Mouse (Mus musculus): ENCODE results near the gene Lrrc46.

Gene Lrrc46

DNA sequence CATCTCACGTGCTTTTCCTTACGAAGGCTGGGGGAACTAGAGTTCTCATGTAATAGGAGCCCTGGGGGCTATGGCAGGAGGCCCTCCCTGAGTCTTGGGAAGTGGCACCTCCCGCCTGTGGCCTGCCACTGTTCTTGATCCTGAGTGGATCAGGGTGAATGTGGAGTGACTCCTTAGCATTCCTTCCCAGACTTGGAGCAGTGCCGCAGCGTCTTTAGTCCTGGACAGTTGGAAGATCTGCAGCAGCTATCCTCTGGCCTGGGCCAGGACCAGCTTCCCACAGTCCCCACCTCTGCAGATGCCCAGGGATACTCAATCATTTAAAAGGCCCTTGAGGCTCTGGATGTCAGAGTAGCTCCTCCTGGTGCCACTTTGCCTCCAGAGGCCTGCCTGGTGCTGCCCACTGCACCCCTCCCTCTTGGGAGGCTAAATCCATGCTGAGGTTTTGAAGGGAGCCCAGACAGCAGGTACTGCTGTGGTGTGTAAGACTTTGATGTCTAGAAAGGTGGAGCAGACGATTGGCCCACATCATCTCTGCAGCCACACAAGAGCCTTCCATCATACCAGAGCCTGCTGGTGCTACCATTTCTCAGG is 8.4 kb upstream of the Lrrc46 start:
- DNase-seq (ENCODE audit: low spot score in 2 of 2), result no peak

DNA sequence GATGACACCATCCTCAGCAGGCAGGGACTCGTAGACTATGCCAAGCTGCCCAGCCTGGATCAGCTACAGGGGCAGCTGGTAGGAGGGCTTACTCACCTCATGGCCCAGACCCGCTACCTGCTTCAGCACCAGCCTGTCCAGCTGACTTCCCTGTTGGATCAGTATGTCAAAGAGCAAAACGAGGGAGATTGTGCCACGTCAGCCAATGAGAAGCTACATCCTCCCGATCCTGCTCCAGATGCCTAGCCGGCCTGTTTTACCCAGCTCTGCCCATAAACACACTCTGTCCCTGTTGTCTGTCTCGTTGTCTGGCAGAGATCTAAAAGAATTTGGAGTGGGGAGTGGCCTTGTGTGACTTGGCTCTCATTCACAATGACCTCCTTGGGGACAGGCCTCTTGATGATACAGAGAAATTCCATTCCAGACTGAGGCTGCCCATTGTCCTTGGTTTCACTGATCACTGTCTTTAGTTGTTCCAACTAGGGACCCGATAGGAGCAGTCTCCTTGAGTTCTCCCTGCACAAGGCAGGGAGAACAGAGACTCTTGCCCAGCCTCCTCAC is 7.0 kb upstream of the Lrrc46 start:
- DNase-seq (ENCODE audit: low spot score in 2 of 2), result no peak

DNA sequence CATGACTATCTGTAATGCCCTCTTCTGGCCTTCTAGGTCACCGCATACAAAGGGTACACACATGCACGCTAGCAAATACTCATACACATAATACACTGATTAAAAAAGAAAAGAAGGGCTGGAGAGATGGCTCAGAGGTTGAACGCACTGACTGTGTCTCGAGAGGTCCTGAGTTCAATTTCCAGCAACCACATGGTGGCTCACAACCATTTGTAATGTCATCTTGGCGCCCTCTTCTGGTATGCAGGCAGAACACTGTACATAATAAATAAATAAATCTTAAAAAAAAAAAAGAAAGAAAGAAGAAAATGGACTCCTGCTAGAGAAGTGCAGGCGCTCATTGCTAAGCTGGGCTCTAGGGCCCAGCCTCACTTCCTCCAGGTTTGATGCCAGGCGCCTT is 4.7 kb upstream of the Lrrc46 start:
- DNase-seq (ENCODE audit: low spot score in 2 of 2), result no peak

DNA sequence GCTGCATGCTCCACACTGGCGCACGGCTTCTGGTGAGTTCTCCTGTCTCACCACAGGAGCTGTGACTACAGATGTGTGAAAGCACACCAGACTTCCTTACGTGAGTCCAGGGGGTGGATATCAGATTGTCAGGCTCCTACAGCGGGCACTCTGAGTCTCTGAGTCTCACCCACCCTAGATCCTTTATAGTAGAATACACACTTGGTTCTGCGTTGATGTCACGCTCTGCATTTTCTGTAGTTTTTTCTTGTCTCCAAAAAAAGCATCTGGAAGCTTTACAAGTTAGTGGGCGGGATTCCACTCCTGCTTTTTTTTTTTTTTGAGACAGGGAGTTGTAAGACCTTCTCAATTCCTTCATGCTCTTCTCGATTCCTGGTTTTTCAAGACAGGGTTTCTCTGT is 3.7 kb upstream of the Lrrc46 start:
- no peak for DNase-seq (ENCODE audit: low spot score in 2 of 2)

DNA sequence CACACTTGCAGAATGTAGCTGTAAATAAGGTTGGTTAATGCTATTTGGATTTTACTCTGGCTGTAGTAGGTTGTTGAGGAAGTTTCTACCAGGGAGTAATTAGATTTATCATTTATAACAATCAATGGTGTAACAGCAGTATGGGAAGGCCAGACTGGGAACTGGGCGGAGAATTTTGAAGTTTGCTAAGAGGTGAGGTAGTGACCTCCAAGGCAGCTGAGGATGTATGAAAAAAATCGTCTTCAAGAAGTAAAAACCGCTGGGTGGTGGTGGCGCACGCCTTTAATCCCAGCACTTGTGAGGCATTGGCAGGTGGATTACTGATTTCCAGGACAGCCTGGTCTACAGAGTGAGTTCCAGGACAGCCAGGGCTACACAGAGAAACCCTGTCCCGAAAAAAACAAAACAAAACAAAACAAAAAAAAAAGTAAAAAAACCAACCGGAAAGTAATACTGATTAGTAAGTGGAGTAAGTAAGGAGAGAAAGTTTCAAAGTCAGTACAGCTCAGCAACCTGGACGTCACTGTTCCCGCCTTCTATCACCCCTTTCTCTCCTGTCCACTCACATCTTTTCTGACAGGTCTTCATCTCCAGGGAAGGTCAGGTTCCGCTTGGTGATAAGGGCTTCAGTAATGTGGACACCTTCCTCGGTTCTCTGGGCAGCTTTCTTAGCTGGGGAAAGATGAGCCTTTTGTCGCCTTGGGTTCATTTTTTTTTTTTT is 746 bp downstream of the Lrrc46 start:
- no peak for DNase-seq (ENCODE audit: low spot score in 2 of 2)

DNA sequence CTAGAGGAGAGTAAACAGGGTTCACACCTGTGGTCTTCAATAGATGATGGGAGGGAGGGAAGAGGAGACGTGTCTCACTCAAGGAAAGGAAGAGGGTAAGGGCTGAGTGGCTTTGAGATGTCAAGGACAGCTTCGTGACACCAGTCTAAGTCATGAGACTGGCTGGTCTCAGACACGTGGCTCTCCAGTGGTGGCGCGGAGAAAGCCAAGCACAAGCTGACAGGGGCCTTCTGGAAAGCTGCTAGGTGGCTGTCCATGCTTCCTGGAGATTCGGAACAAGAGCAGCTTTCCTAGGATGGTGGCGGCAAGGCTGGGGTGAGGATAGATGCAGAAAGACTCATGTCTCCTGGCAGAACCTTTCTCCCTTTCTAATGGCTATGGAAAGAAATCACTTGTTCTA is 2.3 kb downstream of the Lrrc46 start:
- no peak for DNase-seq (ENCODE audit: low spot score in 2 of 2)

DNA sequence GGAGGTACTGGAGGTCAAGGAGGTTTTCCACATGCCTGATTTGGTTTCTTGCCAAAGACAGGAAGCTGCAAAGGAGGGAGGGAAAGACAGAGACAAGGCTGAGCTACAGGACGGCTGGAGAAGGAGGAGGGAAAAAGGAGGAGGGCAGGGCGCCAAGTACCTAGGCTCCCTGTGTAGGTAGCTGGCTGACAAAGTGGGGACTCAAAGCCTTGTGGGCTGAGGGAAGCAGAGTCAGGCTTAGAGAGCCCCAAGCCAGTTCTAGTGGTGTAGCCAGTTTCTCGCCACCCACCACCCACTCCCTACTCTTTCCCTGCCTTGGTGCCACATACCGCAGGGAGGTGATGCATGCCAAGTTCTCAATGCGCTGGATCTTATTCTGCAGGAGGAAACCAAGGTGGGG is 5.1 kb downstream of the Lrrc46 start:
- no peak for DNase-seq (ENCODE audit: low spot score in 2 of 2)

DNA sequence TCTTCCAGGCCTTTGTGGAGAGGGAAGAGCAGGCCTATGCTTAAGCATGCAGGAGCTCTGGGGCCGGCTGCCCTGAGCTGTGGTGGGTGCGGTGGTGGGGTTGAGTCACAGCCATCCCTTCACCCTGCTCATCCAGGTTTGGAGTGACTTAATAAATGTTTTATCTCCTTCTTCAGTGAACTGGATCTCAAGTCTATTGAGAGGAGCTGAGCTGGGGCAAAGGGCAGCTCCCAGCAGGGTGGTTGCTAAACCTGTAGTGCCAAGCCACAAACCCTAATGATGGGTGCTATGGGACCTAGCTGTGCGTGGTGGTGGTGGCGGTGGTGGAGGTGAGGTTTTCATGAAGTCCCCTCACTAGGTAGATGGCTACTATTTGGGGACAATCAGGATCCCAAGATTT is 7.4 kb downstream of the Lrrc46 start:
- DNase-seq (ENCODE audit: low spot score in 2 of 2), result no peak

DNA sequence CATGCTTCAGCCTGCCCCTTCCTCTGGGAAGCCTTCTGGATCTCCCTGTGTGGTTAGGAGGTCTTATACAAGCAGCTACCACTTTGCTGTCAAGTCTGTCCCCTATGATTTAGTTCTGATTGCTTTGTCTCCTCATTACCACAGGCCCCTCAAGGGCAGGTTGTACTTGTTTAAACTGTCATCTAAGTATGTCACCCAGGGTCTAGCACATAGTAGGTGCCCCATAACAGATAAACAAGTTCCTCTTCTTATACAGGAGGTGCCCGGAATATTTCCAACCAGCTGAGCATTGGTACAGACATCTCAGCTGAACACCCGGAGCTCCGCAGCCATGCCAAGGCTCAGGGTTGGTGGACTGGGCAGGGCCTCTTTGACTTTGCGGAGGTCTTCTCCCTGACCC is 8.7 kb downstream of the Lrrc46 start:
- no peak for DNase-seq (ENCODE audit: low spot score in 2 of 2)

DNA sequence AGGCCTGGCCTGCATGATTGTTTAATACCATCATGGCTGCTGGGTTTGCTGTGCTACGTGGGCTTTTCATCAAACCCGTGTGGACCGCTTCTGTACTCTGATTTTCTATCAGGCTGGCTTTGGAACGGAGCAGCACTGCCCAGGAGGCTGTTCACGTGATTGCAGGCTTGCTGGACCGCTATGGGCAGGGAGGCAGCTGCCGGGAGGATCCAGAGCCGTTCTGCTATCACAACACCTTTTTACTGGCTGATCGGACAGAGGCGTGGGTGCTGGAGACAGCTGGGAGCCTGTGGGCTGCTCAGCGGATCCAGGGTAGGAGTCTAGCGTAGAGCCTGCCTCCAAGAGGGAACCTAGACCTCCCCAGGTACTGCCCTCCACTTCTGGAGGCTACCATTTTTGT is 9.2 kb downstream of the Lrrc46 start:
- DNase-seq (ENCODE audit: low spot score in 2 of 2), result no peak

DNA sequence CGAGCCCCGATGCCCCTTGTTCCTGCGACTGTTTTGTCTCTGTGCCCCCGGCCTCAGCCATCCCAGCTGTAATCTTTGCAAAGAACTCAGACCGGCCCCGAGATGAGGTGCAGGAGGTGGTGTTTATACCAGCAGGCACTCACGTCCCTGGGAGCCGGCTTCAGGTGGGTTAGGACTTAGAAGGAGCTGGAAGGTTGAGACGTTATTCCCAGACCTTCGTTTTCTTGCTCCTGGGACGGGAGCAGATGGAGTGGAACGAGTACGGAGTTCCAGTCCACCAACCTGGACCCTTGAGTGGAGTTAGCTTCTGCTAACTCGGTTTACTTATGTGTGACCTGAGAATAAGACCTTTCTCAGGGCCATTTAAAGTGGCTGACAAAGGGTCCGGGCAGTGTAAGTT is 10.8 kb downstream of the Lrrc46 start:
- no peak for DNase-seq (ENCODE audit: low spot score in 2 of 2)

DNA sequence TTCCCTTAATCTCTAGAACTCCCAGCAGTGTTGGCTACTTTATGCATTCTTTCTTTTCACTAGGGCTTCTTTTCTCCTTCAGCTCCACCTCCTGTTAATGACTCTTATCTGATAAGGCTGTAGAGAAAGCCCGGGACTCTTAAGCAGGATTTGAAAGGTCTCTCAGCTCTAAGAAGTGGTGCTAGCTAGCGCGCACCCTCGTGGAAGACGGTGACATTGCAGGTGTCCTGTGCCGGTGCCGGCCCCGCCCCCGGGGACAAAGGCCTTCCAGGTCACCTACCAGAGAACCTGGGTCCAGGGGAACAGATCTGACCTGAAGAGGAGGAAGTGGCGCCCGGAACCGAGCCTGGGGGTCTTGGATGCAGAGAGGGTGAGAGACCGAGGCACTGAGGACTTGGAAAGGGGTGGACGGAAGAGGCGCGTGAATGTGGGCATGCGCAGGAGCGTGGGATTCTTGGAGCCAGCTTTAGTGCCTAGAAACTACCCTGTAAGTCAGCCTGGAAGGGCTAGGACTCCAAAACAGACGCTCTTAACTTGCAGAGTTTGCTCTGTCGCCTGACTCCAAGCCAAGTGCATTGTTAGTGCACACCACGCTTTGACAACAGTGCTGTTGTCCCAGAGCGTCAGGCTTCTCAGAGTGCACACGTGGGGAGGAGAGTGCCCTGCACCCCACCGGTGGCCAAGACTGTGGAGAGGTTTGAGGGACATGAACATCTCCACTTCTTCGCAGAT is 11.4 kb downstream of the Lrrc46 start, which contains the start of gene Scrn2:
TSS of gene Scrn2 (plus strand) at position 253 of the 732 bp plus-strand sequence.
- DNase-seq (ENCODE audit: low spot score in 2 of 2), result peak in 1 of 2 experiments; percentile 57

DNA sequence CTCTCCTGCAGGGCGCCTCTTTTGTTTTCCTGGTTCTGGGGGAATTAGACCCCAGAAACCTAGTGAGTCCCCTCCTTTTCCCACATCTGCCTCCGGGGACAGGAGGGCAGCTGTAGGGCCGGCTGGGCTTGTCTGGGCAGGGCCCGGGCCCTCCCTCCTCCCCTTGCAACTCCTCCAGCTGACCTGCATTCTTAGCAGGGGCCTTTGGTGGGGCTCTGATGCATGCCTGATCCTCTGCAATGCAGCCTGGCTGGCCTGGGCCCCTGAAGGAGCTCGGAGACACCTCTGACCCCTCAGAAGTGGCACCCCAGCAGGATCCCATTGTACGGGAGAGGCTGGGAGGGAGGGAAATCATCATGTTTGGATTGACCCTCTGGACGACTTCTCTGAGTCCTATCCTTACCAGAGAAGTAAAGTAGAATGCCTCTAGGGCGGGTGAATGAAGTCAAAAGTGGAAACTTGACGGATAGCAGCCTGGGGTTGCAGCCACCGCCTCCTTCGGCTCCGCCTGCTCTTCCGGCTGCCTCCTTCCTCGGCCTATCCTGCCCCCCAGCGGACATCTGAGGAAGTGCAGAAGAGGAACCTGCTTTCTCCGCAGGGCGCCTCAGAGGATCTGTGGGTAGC is 15.4 kb downstream of the Lrrc46 start:
- DNase-seq (ENCODE audit: low spot score in 2 of 2), result peak; percentile 65 to 82

DNA sequence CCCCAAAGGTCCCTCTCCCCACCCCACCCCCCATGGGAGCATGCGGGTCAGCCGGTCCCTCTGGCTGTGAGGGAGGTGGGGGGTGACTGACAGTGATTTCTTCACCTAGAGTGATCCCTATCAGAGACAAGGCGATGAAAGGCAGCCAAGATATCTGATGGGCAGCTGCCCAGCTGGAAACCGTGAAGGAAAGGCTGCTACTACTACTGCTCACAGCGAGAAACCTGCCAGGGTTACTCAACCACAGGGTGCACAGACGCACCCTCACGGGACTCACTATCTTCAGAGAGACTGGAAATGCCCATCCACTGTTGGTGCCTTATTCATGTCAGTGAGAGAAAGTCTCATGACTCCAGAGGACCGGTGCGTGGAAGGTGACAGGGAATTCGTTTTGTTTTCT is 16.2 kb downstream of the Lrrc46 start:
- DNase-seq (ENCODE audit: low spot score in 2 of 2), result no peak

DNA sequence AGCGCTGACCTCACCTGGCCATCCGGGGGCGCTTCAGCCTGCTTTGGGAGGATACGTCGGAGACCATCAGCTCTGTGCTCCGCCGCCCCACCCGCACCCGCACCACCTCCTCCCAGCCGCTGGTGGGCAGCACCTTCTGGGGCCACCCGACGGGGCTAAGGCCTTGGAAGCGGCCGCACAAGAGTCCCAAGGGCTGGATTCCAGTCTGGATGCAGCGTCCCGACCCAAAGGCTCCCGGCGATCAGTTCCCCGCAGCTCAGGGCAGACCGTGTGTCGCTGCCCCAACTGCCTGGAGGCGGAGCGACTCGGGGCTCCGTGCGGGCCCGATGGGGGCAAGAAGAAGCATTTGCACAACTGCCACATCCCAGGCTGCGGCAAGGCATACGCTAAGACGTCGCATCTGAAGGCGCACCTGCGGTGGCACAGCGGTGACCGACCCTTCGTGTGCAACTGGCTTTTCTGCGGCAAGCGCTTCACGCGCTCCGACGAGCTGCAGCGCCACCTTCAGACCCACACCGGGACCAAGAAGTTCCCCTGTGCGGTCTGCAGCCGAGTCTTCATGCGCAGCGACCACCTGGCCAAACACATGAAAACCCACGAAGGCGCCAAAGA is 19.2 kb downstream of the Lrrc46 start:
- DNase-seq (ENCODE audit: low spot score in 2 of 2), result peak in 1 of 2 experiments; percentile 67

DNA sequence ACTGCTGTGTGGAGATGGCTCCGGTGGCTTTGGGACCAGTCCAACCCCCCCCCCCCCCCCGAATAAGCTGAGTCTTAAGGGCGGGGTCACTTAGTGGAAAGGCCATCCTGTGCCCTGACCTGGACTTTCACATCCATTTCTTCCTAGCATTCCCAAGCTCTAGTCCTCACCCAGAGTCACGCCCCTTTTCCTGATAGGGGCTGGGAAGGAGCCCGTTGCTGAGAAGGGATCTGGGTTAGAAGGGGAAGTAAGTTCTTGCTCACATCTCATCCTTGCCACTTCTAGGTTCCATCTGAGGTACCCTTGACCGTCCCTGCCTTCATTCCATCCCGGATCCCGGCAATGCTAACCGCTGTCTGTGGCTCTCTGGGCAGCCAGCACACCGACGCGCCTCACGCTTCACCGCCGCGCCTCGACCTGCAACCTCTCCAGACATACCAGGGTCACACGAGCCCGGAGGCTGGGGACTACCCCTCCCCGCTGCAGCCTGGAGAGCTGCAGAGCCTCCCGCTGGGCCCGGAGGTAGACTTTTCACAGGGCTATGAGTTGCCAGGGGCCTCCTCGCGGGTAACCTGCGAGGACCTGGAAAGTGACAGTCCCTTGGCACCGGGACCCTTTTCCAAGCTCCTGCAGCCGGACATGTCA is 20.0 kb downstream of the Lrrc46 start:
- DNase-seq (ENCODE audit: low spot score in 2 of 2), result no peak

DNA sequence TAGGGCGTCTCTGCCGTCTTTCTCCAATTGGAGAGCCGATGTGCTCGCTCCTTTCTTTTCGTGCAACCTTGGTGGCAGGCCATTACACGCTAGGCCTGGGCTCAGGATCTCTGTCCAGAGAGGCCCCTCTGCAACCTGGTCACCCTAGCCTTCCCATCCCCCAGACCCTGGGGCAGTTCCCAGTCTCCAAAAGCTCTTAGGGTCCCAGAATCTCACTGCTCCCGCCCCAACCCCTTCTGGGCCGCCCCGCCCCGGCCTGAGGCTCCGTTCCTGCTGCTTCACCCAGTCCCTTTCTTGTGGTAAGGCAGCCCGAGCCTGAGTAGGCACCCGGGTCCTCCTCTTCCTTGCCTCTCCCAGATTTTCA is 21.9 kb downstream of the Lrrc46 start:
- no peak for DNase-seq (ENCODE audit: low spot score in 2 of 2)

DNA sequence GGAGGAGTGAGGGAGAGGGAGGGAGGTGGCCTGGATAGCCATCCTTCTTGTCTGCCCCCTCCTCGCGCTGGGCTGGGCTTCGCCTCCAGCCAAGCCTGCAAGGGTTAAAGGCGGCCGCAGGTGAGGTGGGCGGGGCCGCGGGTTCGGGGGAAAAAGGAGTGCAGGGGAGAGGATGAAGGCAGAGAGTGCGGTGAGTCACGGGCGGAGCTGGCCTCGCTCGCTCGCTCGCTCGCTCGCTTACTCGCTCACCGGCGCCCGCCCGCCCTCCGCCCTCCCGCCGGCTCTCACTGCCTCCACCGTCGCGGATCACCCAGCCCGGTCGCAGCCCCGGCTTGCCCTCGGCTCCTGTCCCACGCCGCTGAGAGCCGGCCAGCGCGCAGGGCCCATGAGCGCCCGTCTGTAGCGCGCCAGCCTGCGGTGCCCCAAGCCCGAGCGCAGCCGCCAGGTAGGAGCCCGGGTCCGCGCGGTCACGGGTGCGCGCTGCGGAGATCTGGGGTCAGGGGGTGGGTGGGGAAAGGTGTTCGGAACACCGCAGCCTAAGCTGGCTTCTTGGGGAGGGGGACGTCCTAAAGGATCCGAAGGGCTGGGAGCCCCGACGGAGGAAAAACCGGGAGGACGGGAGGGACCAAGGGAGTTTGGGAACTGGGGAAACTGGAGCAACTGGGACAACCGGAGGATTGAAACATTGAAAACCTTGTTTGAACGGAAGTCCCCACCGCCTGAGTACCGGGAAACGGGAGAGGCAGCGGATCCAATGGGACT is 22.4 kb downstream of the Lrrc46 start:
- no peak for DNase-seq (ENCODE audit: low spot score in 2 of 2)

DNA sequence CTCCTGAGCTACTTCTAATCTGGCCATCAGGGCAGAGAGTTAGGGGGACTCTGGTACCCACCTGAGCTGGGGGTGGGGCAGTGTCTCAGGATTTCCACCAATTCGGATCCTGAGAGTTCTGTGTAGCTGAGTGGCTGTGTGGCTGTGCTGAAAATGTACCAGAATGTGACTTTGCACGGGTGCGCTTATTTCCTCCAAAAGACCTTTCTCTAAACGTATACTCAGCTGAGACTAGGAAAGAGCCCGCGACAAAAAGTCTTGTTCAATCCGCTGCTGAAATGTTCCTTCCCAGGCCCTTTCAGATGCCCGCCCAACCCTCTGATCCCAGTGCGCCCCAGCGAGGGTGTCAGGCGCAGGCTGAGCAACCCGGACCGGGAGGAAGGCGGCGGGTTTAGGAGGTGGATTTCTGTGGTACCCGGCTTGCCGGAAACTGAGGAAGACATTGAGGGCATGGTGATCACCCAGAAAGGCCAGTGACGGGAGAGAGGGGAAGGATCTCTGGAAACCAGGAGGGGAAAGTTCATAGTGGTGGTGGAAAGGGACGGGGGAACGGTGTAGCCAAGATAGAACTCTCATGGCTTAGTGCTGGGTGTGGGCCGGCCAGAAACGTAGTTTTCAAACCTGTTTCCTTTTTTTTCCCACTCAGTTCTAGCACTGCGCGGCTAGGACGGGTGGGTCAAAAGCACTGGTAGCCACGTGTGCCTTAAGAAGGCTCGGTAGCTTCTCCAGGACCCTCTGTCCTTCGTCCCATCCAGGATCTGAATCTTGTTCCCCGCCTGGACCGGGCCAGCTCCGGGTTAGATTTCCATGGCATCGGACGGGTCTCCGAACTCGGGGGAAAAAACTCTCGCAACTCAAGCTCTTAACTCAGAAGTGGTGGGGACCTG is 23.3 kb downstream of the Lrrc46 start:
- no peak for DNase-seq (ENCODE audit: low spot score in 2 of 2)

Measured in frontal cortex, postnatal 10 days (tissue).